Mouse (Mus musculus) layer of hippocampus, postnatal 25 days (tissue): ENCODE results near the gene Guca1b. TPM values are rescaled to one million over a fixed set of nuclear protein-coding genes. Genes with fewer than 3 reads are reported as not detected.
A peak's percentile ranks its signal among the peaks of the same experiment; 100 is the strongest.

Experiments used
- DNase-seq, 2 experiments: peaks; one replicate each; pipeline ENCODE4 v3.0.0; 2022; ENCODE audit warnings: mixed read lengths in 2 of 2, low spot score in 1 of 2; ENCODE audit errors: extremely low spot score in 1 of 2
- total RNA-seq, 2 experiments: library from RNA; stranded (reverse); gene quantifications; 2 replicates each; pipeline ENCODE4 v1.2.3; 2021

Gene Guca1b
- total RNA-seq = 1 to 10 TPM in 1 of 2 experiments, under 1 TPM in 1; 0.98 to 1.0 TPM

GRCm38 (mm10) chr17:47385145-47385544 is at the start of gene Guca1b:
Guca1b (plus strand) TSS chr17:47385393.
- DNase-seq = no peak

GRCm38 (mm10) chr17:47343121-47343520 is 42.1 kb upstream of the Guca1b start:
- DNase-seq = no peak

GRCm38 (mm10) chr17:47349721-47350319 is 35.4 kb upstream of the Guca1b start:
- no peak for DNase-seq

GRCm38 (mm10) chr17:47359964-47360363 is 25.2 kb upstream of the Guca1b start:
- peak in 1 of 2 experiments; percentile 63 for DNase-seq

- DNase-seq = no peak
These were observed 23.9 kb upstream of the Guca1b start for GRCm38 (mm10) chr17:47361343-47361742.

GRCm38 (mm10) chr17:47368401-47369086 is 16.6 kb upstream of the Guca1b start, which contains the start of gene Mrps10:
Mrps10 (plus strand) TSS chr17:47368887.
- DNase-seq = peak; percentile 73 to 74

- no peak for DNase-seq
These were observed 16.1 kb upstream of the Guca1b start for GRCm38 (mm10) chr17:47369087-47369443.

- peak in 1 of 2 experiments; percentile 66 for DNase-seq
These were observed 13.7 kb upstream of the Guca1b start for GRCm38 (mm10) chr17:47371451-47371850.

GRCm38 (mm10) chr17:47373991-47374390 is 11.2 kb upstream of the Guca1b start:
- no peak for DNase-seq

- DNase-seq = no peak
These were observed 8.4 kb upstream of the Guca1b start for GRCm38 (mm10) chr17:47376779-47377280.

- no peak for DNase-seq
These were observed 7.1 kb upstream of the Guca1b start for GRCm38 (mm10) chr17:47378133-47378532.

- DNase-seq = no peak
These were observed 3.3 kb upstream of the Guca1b start for GRCm38 (mm10) chr17:47381917-47382316.

GRCm38 (mm10) chr17:47383266-47383665 is 1.9 kb upstream of the Guca1b start:
- DNase-seq = no peak

- DNase-seq = no peak
These were observed 1.1 kb upstream of the Guca1b start for GRCm38 (mm10) chr17:47384064-47384463.

GRCm38 (mm10) chr17:47386649-47387048 is 1.5 kb downstream of the Guca1b start:
- DNase-seq = peak in 1 of 2 experiments; percentile 46

- no peak for DNase-seq
These were observed 9.2 kb downstream of the Guca1b start for GRCm38 (mm10) chr17:47394223-47394869.

GRCm38 (mm10) chr17:47395376-47395913 is 10.3 kb downstream of the Guca1b start:
- no peak for DNase-seq

- DNase-seq = no peak
These were observed 13.9 kb downstream of the Guca1b start for GRCm38 (mm10) chr17:47399091-47399490.

- no peak for DNase-seq
These were observed 15.3 kb downstream of the Guca1b start, which contains the start of gene Guca1a for GRCm38 (mm10) chr17:47400451-47400850. Guca1a (minus strand) TSS chr17:47400584.

- DNase-seq = no peak
These were observed 22.7 kb downstream of the Guca1b start for GRCm38 (mm10) chr17:47407717-47408557.
